Mouse (Mus musculus): ENCODE measurements around the gene Rhag. TPM values are rescaled to one million over a fixed set of nuclear protein-coding genes. Genes with fewer than 3 reads are reported as not detected.
A peak's percentile ranks its signal among the peaks of the same experiment; 100 is the strongest.

Gene Rhag
- polyA plus RNA-seq, 1 experiment from 2014 or later = 1.9 TPM

GRCm38 (mm10) chr17:40879528-40879923, 68.6 kb downstream of the Rhag start:
- H3K9me3 ChIP-seq = no peaks in the 10 kb centered on the region
- WGBS = 19% methylated on average over 6 of the region's 6 CpGs
- H3K4me1 ChIP-seq = peaks cover 10% of the 10 kb centered on the region; the same call in 1 of the 2 replicates
- no peak overlapping the region for H3K27ac ChIP-seq
- H3K27me3 ChIP-seq = no peaks in the 10 kb centered on the region
- H3K36me3 ChIP-seq = no peaks in the 10 kb centered on the region
- H3K9ac ChIP-seq = peak overlapping the region; percentile 50
- peak overlapping the region; percentile 56 for H3K4me3 ChIP-seq
- no peak for ATAC-seq (ENCODE audit: insufficient number of reproducible peaks, low FRiP score, low TSS enrichment, low read depth)
- peak overlapping the region; percentile 78 for H3K4me2 ChIP-seq

- no peaks in the 10 kb centered on the region for H3K36me3 ChIP-seq
- WGBS = under 1% methylated on average over 40 of the region's 40 CpGs
- peaks cover 10% of the 10 kb centered on the region; the same call in 1 of the 2 replicates for H3K4me1 ChIP-seq
- H3K9ac ChIP-seq = peak within 1 kb of the TSS; percentile 50
- H3K4me3 ChIP-seq = peak within 1 kb of the TSS; percentile 56
- ATAC-seq (ENCODE audit: insufficient number of reproducible peaks, low FRiP score, low TSS enrichment, low read depth) = peak; percentile 79
- peak within 1 kb of the TSS; percentile 78 for H3K4me2 ChIP-seq
- no peak within 1 kb of the TSS for H3K27ac ChIP-seq
- H3K27me3 ChIP-seq = no peaks in the 10 kb centered on the region
- no peaks in the 10 kb centered on the region for H3K9me3 ChIP-seq
Measured at GRCm38 (mm10) chr17:40879924-40880691, 69.2 kb downstream of the Rhag start, which contains the start of gene 9130008F23Rik. 9130008F23Rik (minus strand) TSS chr17:40880559.

GRCm38 (mm10) chr17:40882172-40882571, 71.2 kb downstream of the Rhag start:
- WGBS = 85% methylated on average over 6 of the region's 6 CpGs
- H3K4me2 ChIP-seq = no peak overlapping the region

GRCm38 (mm10) chr17:40885155-40885554, 74.2 kb downstream of the Rhag start:
- no peaks in the 10 kb centered on the region for H3K4me1 ChIP-seq
- WGBS = 70% methylated on average over 4 of the region's 4 CpGs
- no peaks in the 10 kb centered on the region for H3K27me3 ChIP-seq
- H3K4me2 ChIP-seq = no peak overlapping the region
- H3K4me3 ChIP-seq = no peak overlapping the region
- H3K27ac ChIP-seq = no peak overlapping the region
- H3K9me3 ChIP-seq = no peaks in the 10 kb centered on the region
- no peak overlapping the region for H3K9ac ChIP-seq
- H3K36me3 ChIP-seq = no peaks in the 10 kb centered on the region
- no peak for ATAC-seq (ENCODE audit: insufficient number of reproducible peaks, low FRiP score, low TSS enrichment, low read depth)

More at GRCm38 (mm10) chr17:40882172-40882571, 71.2 kb downstream of the Rhag start:
- H3K36me3 ChIP-seq = no peaks in the 10 kb centered on the region
- H3K9me3 ChIP-seq = no peaks in the 10 kb centered on the region
- no peak overlapping the region for H3K9ac ChIP-seq
- H3K27me3 ChIP-seq = no peaks in the 10 kb centered on the region
- H3K4me3 ChIP-seq = no peak overlapping the region
- ATAC-seq (ENCODE audit: insufficient number of reproducible peaks, low FRiP score, low TSS enrichment, low read depth) = no peak
- peaks cover 10% of the 10 kb centered on the region; the same call in 1 of the 2 replicates for H3K4me1 ChIP-seq
- H3K27ac ChIP-seq = no peak overlapping the region

GRCm38 (mm10) chr17:40887849-40888536, 77.1 kb downstream of the Rhag start:
- Histone ChIP-seq H3K4me2 (no peak overlapping the region), H3K27ac (no peak overlapping the region), H3K4me1 (no peaks in the 10 kb centered on the region), H3K4me3 (no peak overlapping the region), H3K9ac (no peak overlapping the region), H3K27me3 (no peaks in the 10 kb centered on the region), H3K9me3 (no peaks in the 10 kb centered on the region), H3K36me3 (no peaks in the 10 kb centered on the region)
- 77% methylated on average over 4 of the region's 4 CpGs for WGBS
- no peak for ATAC-seq (ENCODE audit: insufficient number of reproducible peaks, low FRiP score, low TSS enrichment, low read depth)

Other genes with a start within 250 kb of the Rhag start
- gene Esp6, start 249.6 kb upstream of the Rhag start, polyA plus RNA-seq (2015; fragmentation: Nextera tagmentation; extraction: Ambion mirVana) = not detected in 2 replicates
- not detected in 2 replicates for gene Esp4, start 212.5 kb upstream of the Rhag start, polyA plus RNA-seq (2015; fragmentation: Nextera tagmentation; extraction: Ambion mirVana)
- gene Esp3, start 179.1 kb upstream of the Rhag start, polyA plus RNA-seq (2015; fragmentation: Nextera tagmentation; extraction: Ambion mirVana) = not detected in 2 replicates
- not detected in 2 replicates for gene Esp1, start 84.0 kb upstream of the Rhag start, polyA plus RNA-seq (2015; fragmentation: Nextera tagmentation; extraction: Ambion mirVana)
- gene Crisp2, start 4.1 kb upstream of the Rhag start, polyA plus RNA-seq (2015; fragmentation: Nextera tagmentation; extraction: Ambion mirVana) = not detected in 2 replicates
- gene 9130008F23Rik, start 69.4 kb downstream of the Rhag start, polyA plus RNA-seq (2015; fragmentation: Nextera tagmentation; extraction: Ambion mirVana) = 2.0 and 2.7 TPM in 2 replicates
- not detected in 2 replicates for gene Glyatl3, start 103.2 kb downstream of the Rhag start, polyA plus RNA-seq (2015; fragmentation: Nextera tagmentation; extraction: Ambion mirVana)
- gene Mut, start 123.6 kb downstream of the Rhag start, polyA plus RNA-seq (2015; fragmentation: Nextera tagmentation; extraction: Ambion mirVana) = 32.8 and 33.0 TPM in 2 replicates
- gene Cenpq, start 123.9 kb downstream of the Rhag start, polyA plus RNA-seq (2015; fragmentation: Nextera tagmentation; extraction: Ambion mirVana) = 20.3 and 21.9 TPM in 2 replicates